Mouse (Mus musculus) ES-E14 (cell line): ENCODE data around the gene Cbfa2t3. TPM values are rescaled to one million over a fixed set of nuclear protein-coding genes. Genes with fewer than 3 reads are reported as not detected.

Experiments used
- DNase-seq: peaks from one replicate; pipeline ENCODE4 v3.0.0-alpha.2; 2013; ENCODE audit warnings: low read depth, low spot score
- H3K27ac ChIP-seq: 2 replicates; pipeline ENCODE4 v1.5.1; 2012; ENCODE audit warnings: low read depth, mild to moderate bottlenecking, low read length, moderate library complexity, mixed read lengths; ENCODE audit not compliant: poor library complexity, insufficient read depth, severe bottlenecking
- H3K36me3 ChIP-seq: 2 replicates; pipeline ENCODE4 v1.6.1; 2012; ENCODE audit warnings: mild to moderate bottlenecking, low read length, moderate library complexity, mixed read lengths; ENCODE audit not compliant: control insufficient read depth, poor library complexity, insufficient read depth, severe bottlenecking
- H3K4me1 ChIP-seq, 2 experiments: fragments of 150-350 bp in 1 of 2; sonication (generic) in 1 of 2; 2 replicates each; pipeline ENCODE4 v1.6.1; 2012; ENCODE audit warnings: low read length in 2 of 2, mild to moderate bottlenecking in 1 of 2, mixed read lengths in 1 of 2; ENCODE audit not compliant: control insufficient read depth in 2 of 2, insufficient read depth in 2 of 2, poor library complexity in 1 of 2
- H3K4me3 ChIP-seq, 2 experiments: fragments of 150-350 bp in 1 of 2; sonication (generic) in 1 of 2; 2 replicates each; pipeline ENCODE4 v1.5.1; 2012; ENCODE audit warnings: low read length in 2 of 2, low read depth in 1 of 2, mild to moderate bottlenecking in 1 of 2, mixed read lengths in 1 of 2; ENCODE audit not compliant: insufficient read depth in 1 of 2, poor library complexity in 1 of 2, severe bottlenecking in 1 of 2
- H3K9ac ChIP-seq: 2 replicates; pipeline ENCODE4 v1.6.1; 2012; ENCODE audit warnings: low read depth, mild to moderate bottlenecking, low read length, mixed read lengths; ENCODE audit not compliant: poor library complexity, insufficient read depth, severe bottlenecking
- H3K9me3 ChIP-seq: fragments of 150-350 bp; sonication (generic); 2 replicates; pipeline ENCODE4 v1.6.1; 2012; ENCODE audit warnings: low read depth, mild to moderate bottlenecking, low read length; ENCODE audit not compliant: control insufficient read depth, insufficient read depth
- CHD2 ChIP-seq: IDR thresholded peaks from 2 replicates; pipeline ENCODE4 v1.6.1; 2014; ENCODE audit warnings: mild to moderate bottlenecking, low read depth, low read length, inconsistent platforms
- HCFC1 ChIP-seq: IDR thresholded peaks from 2 replicates; pipeline ENCODE4 v1.6.1; 2012; ENCODE audit warnings: low read length, inconsistent platforms, borderline replicate concordance; ENCODE audit not compliant: insufficient read depth
- MAFK ChIP-seq: IDR thresholded peaks from 2 replicates; pipeline ENCODE4 v1.6.1; 2014; ENCODE audit warnings: mild to moderate bottlenecking, low read depth, low read length, inconsistent platforms; ENCODE audit not compliant: insufficient read depth
- ZC3H11A ChIP-seq: IDR thresholded peaks from 2 replicates; pipeline ENCODE4 v1.6.1; 2012; ENCODE audit warnings: low read depth, mild to moderate bottlenecking, inconsistent platforms, low read length, borderline replicate concordance
- ZNF384 ChIP-seq: IDR thresholded peaks from 2 replicates; pipeline ENCODE4 v1.6.1; 2012; ENCODE audit warnings: low read depth, low read length, inconsistent platforms
- in situ Hi-C, 2 experiments: fragments of 600-800 bp; cut with MboI; formaldehyde crosslinking; loops; one replicate each; pipeline ENCODE4 v1.15.1; 2025; ENCODE audit warnings: low sequenced_read_pairs in 2 of 2, inconsistent platforms in 1 of 2; ENCODE audit not compliant: unreplicated experiment in 2 of 2
- total RNA-seq: library from RNA; depleted of rRNA; stranded (reverse); fragments of 300-350 nt; gene quantifications from 2 replicates; pipeline ENCODE4 v1.2.3, GENCODE M21; 2012

Cbfa2t3 gene
- total RNA-seq, 1 experiment = 0.36 TPM

DNA sequence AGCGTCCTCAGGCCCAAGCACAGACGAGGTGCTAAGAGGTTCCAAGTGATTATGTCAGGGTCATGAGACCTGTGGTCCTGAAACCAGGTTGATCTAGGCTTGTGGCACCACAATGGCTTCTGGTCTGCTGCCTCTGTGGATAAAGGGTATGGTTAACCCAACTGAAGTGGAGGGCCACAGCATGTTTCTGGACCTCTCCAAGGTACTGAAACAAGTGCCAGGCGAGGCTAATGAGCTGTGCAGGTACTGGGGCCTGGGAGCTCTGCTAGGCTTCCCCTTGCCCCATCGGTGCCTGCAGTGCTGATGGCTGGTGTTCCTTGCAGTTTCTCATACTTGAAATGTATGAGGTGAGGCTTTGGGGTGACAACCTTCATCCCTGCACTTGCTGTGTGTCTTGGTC, 38.2 kb upstream of the Cbfa2t3 start:
- no peaks in the 10 kb centered on the region for H3K9me3 ChIP-seq
- no peak overlapping the region for H3K27ac ChIP-seq
- H3K9ac ChIP-seq = no peak overlapping the region
- in situ Hi-C loops = no loop called here
- TF ChIP-seq MAFK (no peak), ZNF384 (no peak), ZC3H11A (no peak), HCFC1 (no peak), CHD2 (no peak)
- peak; percentile 21 for DNase-seq
- H3K36me3 ChIP-seq = no peaks in the 10 kb centered on the region
- peaks cover 0 to 4% of the 10 kb centered on the region in 2 experiments; a peak in 1 of 4 replicates for H3K4me1 ChIP-seq
- no peak overlapping the region for H3K4me3 ChIP-seq

DNA sequence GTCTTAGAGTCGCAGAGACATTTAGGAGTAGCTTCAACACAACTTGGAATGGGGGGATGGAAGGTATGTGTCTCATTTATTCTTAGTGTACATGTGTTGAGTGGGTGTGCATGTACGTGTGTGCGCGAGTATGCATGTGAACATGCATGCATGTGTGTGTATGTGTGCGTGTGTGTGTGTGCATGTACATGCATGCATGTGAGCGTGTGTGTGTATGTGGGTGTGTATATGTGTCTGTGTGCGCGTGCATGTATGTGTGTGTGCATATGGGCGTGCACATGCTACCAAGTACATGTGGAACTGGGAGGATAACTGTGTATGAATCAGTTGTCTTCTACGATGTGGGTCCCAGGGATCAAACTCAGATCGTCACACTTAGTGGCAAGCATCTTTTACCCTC, 37.7 kb upstream of the Cbfa2t3 start:
- H3K4me3 ChIP-seq = no peak overlapping the region
- in situ Hi-C loops = no loop called here

DNA sequence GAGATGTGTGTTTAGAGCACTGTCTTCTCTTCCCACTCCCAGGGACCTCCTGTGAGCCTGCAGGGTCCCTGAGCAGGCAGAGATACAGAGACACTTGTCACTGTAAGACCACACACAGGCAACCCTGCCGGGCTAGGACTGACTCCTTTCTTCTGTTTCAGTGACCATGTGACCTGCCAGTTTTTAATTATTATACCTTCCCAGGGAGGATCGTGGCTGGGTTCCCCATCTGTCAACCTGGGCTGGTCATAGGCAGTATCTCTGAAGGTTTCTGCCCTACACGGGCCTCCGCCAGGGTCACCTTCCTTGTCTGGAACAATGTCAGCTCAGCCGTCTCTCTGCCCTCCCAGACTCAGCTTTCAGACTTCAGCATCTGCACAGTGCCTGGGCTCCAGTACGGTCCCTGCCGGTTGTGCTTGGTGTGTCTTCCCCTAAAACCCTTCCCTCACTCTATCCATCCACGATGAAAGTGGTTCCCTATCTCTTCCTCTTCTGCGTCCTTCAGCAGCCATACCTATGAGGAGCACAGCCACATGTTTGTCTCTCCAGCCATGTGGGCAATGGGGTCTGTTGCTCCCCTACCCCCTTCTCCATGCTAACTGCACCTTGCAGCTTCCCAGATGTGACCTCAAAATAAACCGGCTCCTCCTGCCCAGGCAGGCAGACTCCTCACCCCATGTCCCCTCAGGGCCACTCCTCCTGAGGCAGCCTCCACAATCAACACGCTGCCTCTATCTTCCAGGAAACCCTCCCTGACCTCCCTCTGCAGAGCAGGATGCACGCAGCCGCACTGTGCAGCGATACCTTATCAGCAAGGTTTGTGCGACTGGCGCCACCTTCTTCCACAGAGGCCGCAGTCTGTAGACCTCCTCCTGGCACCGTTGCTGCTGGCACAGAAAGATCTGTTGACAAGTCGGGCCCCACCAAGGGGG, 36.9 kb upstream of the Cbfa2t3 start:
- Histone ChIP-seq H3K9me3 (no peaks in the 10 kb centered on the region), H3K4me3 (no peak overlapping the region), H3K4me1 (peaks cover 0 to 4% of the 10 kb centered on the region in 2 experiments; a peak in 1 of 4 replicates), H3K9ac (no peak overlapping the region), H3K36me3 (no peaks in the 10 kb centered on the region), H3K27ac (no peak overlapping the region)
- TF ChIP-seq ZNF384 (no peak), MAFK (no peak), CHD2 (no peak), HCFC1 (no peak), ZC3H11A (no peak)
- DNase-seq = no peak
- in situ Hi-C loops = no loop called here

More for the DNA sequence above, 37.7 kb upstream of the Cbfa2t3 start:
- Histone ChIP-seq H3K36me3 (no peaks in the 10 kb centered on the region), H3K9ac (no peak overlapping the region), H3K9me3 (no peaks in the 10 kb centered on the region), H3K4me1 (peaks cover 0 to 4% of the 10 kb centered on the region in 2 experiments; a peak in 1 of 4 replicates), H3K27ac (no peak overlapping the region)
- no peak for DNase-seq
- TF ChIP-seq ZC3H11A = no peak

DNA sequence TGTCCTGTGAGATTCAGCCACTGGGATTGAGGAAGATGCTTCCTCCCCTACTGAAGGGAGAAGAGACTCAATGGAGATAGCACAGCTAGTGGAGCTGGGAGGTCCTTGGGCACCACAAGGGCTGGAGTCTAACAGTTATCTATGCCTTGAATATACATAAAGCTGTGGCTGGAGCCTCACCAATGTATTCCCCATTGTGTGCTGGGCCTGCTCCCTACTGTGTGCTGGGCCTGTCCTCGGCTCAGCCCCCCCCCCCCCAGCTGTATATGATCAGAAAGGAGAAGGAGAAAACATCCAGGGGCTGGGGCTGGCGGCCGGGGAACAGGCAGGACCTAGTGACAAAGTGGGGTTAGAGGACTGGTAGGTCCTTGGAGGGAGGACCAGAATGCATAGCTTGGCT, 36.2 kb upstream of the Cbfa2t3 start:
- peaks cover 0 to 4% of the 10 kb centered on the region in 2 experiments; a peak in 1 of 4 replicates for H3K4me1 ChIP-seq
- H3K9me3 ChIP-seq = no peaks in the 10 kb centered on the region
- no peak overlapping the region for H3K27ac ChIP-seq
- H3K9ac ChIP-seq = no peak overlapping the region
- H3K4me3 ChIP-seq = no peak overlapping the region
- DNase-seq = no peak
- in situ Hi-C loops = no loop called here
- TF ChIP-seq ZC3H11A (no peak), CHD2 (no peak), HCFC1 (no peak), ZNF384 (no peak), MAFK (no peak)
- no peaks in the 10 kb centered on the region for H3K36me3 ChIP-seq
